Mouse (Mus musculus) adrenal gland, adult 2 months (tissue): Measurements from ENCODE around the gene St14. TPM values are rescaled to one million over a fixed set of nuclear protein-coding genes. Genes with fewer than 3 reads are reported as not detected.
"Not testable (repeated sequence)": the region's sequence is repeated elsewhere in the genome, so short reads cannot be mapped to it uniquely, and the experiment has no call there.

ENCODE experiments used
- DNase-seq: peaks from one replicate; pipeline ENCODE4 v3.0.0; 2021
- long read RNA-seq: library from polyadenylated mRNA; stranded (forward); transcript quantifications from one replicate; pipeline ENCODE4 v2.0.0, GENCODE M21; 2021
- polyA plus RNA-seq: library from polyadenylated mRNA; depleted of rRNA; stranded (reverse); fragments of >200 nt; gene quantifications from 2 replicates; pipeline ENCODE4 v1.2.3, GENCODE M21; 2012; rRNA removed
- total RNA-seq, 2 experiments: library from RNA; stranded (reverse); gene quantifications; 2 replicates each; pipeline ENCODE4 v1.2.3; 2021

St14 gene
- total RNA-seq = 1 to 10 TPM in 1 of 2 experiments, under 1 TPM in 1; 0.48 to 1.5 TPM
- 0.41 and 1.2 TPM in 2 replicates for polyA plus RNA-seq
- long read RNA-seq = 0 reads

DNA sequence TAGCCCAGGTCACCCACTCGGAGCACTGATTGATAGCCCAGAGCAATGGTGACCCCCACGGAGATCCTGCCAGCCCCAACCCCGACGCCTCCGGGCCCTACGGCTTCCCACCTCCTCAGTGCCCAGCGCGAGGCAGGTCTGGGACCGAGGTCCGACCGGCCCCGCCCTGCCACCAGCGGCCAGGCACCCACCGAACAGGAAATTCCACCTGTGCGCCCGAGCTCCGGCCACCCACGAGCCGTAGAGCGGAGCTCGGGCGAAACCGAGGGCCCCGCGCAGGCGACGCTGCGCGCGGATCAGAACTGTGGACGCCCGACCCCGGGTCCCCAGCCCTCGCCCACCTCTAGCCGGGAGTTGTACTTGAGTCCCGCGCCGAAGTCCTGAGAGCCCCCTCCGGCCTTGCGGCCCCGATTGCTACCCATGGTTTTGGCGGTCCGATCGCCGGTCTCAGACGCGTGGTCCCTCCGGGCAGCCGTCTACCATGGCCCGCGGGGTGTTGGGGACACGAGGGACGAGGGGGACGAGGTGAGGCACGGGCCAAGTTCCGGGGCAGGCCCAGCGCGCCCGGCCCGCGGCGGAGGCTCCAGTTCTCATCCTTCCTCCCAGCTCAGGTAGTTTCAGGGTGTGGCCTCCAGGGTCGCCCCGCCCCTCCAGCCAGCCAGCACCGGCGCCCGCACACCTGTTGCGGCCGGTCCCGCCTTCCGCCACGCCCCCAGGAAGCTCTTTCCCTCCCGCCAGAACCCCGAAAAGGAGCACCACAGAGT is at the start of gene St14:
St14 (minus strand) TSS at position 649 of the 764 bp plus-strand sequence.
- peak; percentile 21 for DNase-seq

DNA sequence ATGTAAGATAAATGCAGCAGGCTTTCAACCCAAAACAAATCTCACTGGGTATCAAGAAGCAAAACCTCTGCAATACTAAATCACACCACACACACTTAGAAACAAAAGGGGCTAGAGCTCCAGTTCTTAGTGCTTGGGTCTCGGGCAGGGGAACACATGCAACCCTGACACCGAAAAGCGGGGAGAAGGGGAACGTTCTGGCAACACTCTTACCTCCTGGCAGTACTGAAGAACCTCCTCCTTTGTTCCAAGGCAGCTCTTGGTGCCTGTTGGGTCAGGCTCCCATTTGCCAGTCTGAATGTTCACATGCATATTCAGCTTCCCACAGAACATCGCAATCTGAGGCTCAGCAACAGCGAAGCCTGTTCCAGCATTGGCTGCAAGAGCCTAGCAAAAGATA is 46.0 kb upstream of the St14 start:
- DNase-seq = no peak

DNA sequence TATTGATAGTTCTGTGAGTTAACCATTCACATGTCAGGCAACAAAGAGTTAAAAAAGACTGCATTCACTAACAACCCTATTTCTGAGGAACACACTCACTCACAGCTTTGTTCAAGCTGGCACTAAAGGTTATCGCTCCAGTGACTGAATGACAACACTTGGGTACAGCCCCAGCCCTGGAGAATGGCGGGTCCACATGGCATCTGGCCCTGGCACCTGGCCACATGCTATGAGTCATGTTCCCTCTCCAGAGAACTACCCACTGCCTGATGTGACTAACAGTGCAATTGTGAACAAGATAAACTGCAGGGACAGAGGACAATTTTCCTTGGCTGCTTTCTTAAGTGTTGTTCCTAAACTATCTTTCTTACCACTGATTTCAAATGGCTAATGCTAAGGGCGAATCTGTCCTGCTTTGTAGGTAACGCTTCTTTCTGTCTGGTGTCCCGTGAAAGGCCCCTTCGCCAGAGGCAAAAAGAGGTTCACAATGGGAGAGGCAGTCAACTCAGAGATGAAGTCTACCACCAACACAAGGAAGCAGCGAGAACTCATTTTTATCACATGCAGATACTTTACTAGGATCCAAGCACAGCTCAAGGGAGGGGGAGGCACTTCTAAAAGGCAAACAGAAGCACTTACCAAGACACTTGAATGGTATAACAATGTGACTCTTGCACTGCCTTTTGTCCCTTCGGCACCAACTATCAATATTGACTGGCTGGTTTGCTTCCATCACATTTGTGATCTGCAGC is 44.9 kb upstream of the St14 start:
- DNase-seq = peak; percentile 98

DNA sequence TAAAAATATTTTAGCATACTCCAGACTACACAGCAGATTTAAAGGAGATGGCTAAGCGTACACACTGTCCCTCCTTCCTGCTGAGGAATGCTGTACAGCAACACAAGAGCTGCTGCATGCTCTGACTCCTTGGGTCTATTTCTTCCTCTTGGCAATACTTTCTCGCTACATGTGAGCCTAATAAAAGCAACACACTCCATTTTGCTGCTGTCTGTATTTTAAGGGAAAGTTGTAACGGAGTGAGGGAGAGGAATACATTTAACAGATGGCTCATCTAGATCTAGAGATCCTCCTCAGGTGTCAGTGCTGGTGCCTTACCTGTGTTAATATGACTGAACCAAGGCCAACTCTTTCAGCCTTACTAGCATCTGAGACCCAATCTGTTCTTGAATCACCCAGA is 44.3 kb upstream of the St14 start:
- no peak for DNase-seq

DNA sequence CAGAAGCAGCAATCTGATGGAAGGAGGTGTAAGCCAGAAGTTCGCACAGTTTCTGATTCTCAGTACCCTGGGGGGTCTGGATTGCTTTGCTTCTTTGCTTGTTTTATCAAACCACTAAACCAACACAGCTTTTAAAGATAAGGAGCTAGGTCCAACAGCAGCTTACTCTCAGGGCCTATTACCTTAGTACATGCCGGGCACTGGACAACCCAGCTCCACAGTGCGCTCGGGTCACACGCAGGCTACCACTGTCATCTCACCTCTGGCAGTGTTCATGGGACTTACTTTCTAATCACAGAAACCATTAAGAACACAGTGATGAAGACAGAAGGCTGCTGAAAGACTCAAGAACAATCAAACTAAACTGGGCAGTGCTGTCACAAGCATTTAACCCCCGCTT is 43.7 kb upstream of the St14 start:
- no peak for DNase-seq

DNA sequence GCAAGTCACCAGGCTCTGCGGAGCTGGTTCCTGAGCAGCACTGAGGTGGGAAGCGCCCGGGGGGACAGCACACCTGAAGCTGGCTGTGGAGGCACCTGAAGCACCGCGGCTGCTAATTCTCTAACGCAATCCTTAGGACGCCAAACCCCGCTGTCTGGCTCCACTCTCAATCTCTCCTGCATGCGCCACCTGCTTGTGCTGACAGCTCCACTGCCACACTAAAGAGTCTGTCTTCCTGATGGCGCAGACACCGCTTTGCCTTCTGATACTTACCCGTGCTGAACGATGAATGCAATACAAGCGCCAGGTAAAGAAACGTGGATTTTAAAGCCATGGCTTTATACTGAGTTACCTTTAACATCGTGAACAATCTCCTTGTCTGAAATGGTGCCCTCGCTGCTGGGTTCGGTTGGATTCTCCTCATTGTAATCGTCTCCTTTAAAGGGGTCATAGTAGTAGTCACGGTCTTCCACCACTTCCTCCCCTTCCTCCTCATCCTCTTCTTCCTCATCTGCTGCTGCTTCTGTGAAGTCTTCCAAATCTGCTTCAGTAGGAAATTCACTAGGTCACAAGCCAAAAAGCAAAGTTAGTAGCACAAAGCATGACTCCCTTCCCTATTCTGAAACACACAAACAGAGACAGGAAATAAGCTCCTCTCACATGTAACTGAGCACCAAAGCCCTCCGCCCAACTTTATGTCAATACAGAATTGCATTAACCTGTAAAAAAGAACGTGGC is 36.9 kb upstream of the St14 start:
- DNase-seq = no peak

DNA sequence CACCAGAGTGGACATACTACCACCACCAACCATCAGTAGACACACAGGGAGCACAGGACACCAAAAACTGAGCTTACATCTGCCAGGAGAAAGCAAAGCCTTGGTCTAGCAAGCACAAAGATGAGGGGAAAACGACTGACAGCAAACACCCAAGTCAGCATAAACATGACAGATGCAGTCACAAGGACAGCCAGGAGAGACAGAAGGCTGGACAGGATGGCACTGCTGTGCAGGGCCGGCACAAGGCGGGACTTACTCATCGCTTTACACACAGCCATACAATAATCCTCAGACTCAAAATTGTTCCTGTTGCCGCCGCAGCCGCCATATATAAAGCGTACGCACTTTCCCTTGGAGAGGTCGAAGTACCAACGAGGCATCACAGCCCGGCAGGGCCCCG is 35.7 kb upstream of the St14 start:
- no peak for DNase-seq

DNA sequence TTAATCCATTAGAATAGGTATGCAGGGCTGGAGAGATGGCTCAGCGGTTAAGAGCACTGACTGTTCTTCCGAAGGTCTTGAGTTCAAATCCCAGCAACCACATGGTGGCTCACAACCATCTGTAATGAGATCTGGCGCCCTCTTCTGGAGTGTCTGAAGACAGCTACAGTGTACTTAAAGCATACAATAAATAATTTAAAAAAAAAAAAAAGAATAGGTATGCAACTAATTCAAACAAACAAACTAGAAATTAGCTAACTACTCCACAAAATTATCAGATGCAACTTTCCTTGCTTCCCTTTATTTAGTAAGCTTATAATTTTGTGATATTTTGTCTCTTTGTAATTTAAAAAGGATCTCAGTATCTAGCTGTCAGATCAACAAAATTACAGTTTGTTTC is 33.9 kb upstream of the St14 start:
- DNase-seq = not testable (repeated sequence)

DNA sequence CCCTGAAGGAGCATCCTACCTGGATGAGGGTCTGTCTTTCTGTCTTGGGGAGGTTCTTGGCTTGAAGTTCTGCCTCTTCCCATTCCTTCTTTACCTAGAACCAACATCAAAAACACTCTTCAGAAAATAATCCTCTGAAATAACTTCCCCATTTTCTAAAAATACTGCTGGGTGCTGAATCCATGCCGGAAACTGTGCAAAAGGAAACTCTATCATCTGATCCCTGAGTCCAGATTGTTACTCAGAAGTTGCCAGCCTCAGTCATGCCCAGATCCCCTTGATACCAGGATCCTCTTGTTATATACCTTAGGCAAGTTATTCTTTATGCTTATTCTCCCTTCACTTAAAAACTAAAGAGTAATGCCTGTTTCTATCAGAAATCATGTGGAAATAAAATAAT is 31.7 kb upstream of the St14 start:
- DNase-seq = no peak

DNA sequence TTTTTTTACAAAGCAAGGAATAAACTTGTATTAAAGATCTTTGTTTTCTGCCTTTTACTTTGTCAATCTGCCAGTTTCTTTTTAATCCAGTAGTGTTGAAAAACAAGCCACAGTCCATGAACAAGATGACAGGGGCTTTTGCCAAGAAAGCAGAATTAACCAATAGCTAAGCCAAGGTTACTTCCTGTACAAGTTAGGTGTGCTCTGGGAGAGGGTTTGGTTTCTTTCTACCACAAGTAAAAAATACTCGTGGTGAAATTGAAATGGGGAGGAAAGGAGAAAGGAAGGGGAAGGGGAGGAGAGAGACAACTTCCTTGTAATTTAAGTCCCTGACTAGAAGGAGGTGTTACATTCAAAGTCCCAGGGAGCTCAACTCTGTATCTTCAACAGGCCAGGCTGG is 31.3 kb upstream of the St14 start:
- DNase-seq = no peak

DNA sequence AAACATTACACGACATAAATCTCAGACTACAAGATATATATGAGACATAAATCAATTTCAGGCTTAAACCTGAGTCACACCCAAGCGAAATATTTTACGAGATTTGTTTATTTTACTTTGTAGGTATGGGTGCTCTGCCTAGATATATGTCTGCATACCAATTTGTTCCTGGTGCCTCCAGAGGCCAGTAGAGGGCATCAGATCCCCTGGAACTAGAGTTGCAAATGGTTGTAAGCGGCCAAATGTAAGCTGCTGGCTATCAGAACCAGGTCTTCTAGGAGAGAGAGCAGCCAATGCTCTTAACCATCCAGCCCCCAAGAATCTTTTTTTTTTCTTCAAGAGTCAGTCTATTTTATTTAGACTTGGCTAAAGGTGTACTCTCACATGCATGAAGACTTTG is 28.3 kb upstream of the St14 start:
- DNase-seq = no peak

DNA sequence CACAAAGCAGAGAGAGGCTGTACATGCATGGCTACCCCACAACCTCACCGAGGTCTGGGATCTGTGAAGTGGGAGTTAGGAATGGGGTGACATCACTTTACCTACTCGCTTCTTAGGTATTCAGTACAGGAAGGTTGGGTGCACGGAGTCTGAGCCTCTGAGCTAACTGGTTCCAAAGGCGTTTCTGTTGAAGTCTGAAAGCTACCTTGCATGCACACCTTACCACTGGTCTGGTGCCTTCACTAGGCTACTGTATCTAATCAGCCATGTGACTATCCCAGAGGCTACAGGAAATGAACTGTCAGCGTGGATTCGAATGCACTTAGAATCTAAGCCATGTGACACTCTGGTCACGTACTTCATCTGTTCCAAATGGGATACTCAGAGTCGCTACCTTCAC is 24.9 kb upstream of the St14 start:
- DNase-seq = no peak

DNA sequence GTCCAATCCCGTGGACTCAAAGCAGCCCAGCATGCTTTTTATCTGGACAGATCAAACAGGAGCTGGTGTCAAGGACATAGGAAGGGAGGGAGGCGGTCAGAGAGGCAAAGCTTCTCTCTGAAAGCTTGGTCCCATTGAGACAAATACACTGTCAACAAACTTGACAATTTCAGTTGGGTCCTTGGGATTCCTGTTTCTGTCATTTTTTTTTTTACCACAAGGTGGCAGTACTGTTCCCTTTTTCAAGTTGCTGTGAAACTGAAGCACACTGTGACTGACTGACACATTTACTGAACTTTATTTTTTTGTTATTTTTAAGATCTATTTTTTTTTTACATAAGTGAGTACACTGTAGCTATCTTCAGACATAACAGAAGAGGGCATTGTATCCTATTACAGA is 19.4 kb upstream of the St14 start:
- peak; percentile 27 for DNase-seq

DNA sequence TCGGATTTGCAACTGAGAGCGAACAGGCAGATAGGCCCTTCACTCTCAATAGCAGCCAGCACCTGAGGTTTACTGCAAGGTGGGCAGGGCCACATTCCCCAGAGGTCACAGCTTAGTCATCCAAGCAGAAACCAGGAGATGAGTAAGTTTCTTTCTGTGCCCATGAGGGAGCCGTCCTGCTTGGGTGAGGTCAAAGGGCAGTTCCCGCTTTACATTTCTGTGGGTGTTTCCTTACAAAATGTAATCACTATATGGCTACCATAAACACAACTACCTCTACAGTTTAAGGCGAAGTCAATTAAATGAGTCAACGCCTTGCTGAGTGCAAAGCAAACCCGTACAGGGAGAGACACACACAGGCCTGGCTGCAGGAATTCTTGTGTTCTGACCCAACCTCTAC is 16.5 kb upstream of the St14 start:
- DNase-seq = peak; percentile 57

DNA sequence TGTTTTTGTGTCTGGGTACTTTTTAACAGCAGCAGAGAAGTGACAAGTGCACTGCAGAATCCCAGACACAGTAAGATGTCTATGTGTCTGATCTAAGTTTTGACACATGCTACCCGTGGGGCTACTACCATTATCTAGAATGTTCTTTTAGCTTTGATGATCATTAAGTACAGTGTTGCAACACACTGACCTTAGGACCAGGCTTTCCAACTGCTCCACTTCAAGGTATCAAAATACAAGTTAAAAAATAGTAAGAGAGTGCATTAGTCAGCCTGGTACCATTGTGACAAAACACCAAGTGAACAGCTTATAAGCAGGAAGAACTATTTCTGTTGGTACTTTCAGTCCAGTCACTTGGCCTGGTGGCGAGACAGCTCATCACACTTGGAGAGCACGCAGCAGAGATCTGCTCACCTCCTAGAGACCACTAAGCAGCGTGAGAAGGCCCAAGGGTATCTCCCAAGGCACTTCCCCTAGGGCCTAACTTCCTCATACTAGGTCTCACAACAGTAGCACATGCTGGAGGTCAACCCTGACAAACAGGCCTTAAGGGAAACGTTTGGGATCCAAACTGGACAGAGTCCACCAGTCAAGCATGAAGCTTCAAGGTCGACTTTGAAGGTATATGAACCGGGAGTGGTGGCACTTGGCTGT is 13.7 kb upstream of the St14 start:
- peak; percentile 45 for DNase-seq

DNA sequence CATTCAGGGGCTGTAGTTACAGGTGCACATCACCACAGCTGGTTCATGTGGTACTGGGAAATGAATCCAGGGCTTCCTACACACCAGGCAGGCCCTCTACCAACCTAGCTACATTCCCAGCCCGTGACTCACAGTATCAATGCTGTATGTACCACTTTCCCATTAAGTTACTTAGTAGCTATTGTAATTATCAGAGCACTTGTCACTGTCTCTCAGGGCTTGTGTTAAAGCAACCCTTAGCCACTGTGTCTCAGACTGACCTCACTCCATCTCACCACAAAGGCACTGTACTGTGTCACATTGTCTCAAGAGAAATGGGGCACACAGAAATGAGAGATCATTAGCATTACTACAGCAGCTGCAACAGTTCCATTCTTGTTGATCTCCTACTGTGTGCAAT is 11.3 kb upstream of the St14 start:
- DNase-seq = no peak

DNA sequence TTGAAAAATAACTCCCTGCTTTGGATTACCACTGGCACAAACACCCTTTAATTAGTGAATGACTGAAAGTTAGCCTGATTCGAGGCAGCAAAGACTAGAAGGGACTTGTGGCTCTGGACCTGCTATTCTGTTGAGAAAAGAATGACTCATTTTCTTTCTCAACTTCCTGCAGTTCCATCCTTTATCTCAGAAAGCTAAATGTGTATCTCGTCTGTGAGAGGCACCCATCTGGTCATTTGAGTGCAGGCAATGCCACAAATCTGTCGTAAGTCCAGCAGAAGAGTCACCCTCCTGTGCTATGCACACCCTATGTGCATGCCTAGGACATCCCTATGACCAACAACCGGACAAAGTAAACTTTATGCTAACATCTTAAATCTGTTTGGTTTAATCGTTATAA is 1.5 kb upstream of the St14 start:
- DNase-seq = no peak

DNA sequence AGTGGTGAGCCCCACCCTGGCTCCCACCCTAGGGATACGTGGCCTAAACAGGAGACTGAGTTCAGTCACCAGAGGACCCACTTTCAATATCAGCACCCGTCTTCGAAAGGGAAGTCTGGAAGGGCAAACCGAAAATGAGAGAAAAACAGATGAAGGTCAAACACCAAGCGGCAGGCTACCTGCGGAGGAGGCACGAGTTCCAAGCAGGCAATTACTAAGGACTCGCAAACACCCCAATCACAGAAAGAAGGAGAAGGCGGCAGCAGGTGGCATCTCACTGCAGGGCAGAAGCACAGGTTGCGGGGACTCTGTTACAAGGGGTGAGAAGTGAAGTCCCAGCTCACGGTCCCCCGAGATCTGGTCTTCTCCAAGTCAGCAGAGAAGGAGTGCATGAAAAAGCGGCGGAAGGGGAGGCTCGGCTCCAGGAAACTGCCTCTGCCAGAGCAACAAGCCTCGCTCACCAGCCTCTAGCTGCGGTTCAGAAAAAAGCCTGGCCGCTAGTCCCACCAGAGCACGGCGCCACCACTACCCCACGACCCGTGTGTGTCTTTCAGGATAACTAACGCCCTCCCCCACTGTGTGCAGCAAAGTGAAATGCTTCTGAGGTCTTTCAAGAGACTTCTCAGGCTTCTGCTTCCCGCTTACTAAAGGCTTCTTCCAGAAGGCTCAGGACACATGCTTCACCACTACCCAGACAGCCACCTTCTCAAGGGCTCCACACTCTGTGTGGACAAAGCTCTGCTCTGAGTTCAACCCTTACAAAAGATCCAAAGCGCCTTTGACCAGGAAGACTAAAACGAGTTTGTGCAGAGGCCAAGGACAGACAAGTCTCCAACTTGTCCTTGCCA is 1.1 kb downstream of the St14 start:
- DNase-seq = no peak

DNA sequence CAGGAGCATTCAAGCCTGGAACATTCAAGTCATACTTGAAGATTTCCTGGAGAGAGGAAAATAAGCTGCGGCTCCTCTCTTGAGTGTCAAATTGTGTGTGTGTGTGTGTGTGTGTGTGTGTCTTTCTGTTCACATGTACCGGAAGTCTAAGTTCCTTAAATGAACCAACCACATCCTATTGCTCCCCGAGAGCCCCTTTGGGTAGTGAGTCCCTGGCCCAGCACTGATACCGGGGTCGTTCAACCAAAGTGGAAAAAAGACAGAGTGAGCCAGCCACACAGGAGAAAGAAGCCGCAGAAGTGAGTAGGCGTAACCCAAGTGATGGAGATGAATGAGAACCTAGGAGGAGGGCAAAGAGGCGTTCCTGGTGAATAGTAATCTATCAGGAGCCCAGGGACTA is 1.7 kb downstream of the St14 start:
- no peak for DNase-seq

DNA sequence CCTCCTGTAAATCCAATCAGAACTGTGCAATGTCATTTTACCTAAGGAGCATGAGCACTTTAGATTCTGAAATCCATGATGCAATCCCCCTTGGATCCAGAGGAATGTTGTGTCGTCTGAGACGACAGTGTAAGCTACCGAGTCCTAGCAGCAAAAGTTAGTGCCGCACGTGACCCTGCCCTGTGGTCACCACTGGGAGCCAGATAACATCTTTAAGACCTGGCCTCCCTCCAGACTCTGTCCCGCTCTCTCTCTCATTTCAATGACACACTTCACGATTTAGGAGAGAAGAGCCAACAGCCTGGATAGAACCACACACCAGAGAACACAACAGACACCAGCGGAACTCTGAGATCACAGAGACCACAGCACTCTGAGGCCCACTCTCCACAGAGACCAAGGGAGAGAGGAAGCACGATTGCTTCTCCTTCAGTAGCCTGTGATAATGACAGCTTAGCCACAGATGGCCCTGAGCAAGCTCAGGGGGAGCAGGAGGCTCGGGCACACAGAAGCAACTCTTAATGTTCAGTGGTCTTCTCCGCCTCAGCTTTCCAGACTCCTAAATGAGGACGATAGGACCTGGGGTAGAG is 3.7 kb downstream of the St14 start:
- no peak for DNase-seq

DNA sequence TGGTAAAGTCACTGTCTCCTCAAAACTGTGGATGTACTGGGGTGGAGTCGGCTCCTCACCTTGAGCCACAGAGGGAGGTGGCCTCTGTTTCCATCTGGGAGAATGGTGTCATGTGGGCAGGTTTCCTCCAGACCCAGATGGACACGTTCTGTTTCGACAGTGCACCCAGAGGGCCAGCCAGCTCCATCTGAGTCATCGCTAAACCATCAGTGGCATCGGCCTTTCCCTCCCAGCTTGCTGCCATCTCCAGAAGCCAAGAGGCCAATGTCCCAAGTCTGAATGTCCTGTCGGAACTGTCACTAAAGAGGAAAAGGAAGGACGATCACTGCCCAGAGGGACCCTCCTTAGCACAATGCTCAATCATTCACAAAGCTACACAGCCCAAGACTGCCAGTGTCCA is 5.6 kb downstream of the St14 start:
- peak; percentile 46 for DNase-seq
